Mouse (Mus musculus): ENCODE measurements at regions not wholly inside any gene's neighbourhood (a gene's known extent, or its start where the extent isn't known, plus 50 kb on each side); places are given as distances from the start of the nearest gene placed in this dataset.

DNA sequence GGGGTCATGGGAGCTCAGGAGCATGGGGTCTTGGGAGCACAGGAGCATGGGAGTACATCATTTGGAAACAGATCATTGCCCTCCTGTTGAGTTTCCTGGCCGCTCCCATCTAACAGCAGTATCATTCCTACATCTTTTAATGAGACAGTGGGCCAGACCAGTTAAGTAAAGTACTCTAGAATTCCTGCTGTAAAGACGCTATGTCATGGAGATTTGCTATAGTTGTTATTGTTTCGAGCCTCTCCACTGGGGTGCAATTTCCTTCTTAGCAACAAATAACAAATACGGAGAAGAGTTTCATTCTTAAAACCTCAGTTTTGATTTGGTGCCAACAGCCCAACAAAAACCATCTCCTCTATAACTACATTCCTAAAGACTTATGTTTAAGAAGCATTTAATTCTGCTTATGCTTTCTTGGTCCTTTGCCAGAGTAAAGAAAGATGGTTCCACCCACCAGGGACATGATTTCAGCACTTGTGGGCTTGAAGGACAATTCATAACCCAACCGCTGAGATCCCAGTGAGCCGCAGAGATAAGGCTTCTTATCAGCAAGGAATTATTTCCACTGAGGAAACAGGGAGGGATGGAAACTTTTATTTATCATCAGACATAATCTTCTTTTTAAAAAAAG, 367.6 kb downstream of the Prdm2 start:
- DNase-seq (ENCODE audit: extremely low spot score in 1 of 2, low spot score in 2 of 2): no peak
- no peak overlapping the region for H3K27ac ChIP-seq
- intact Hi-C loops (cut with DNase I): no loop called here
- no peak overlapping the region for H3K4me3 ChIP-seq
- no peak for TF ChIP-seq CTCF (IDR thresholded peaks at IDR 0.05)

DNA sequence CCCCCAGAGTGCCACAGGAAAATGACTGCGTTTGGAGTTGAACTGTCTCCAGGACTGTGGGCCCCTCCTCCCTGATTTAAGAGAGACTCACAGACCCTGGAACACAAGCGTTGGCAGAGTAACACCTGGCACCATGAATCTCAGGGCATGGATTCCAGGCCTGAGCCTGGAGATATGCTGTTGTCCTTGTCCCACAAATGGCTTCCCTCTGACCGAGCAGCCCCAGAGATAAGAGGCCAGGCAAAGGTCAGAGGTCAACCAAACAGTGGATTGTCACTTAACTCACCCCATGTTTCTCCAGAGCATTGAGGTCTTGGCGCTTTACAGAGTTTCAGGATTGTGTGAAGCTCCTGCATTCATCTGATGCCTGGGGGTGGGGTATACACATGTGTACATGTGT, 373.3 kb downstream of the Prdm2 start:
- Histone ChIP-seq H3K27ac (no peak overlapping the region), H3K4me3 (no peak overlapping the region)
- no peak for TF ChIP-seq CTCF (IDR thresholded peaks at IDR 0.05)
- no peak for DNase-seq (ENCODE audit: extremely low spot score in 1 of 2, low spot score in 2 of 2)
- intact Hi-C loops (cut with DNase I): no loop called here

- intact Hi-C loops (cut with DNase I): no loop called here
- no peak for TF ChIP-seq CTCF (IDR thresholded peaks at IDR 0.05)
- H3K27ac ChIP-seq: no peak overlapping the region
- H3K4me3 ChIP-seq: no peak overlapping the region
- DNase-seq (ENCODE audit: extremely low spot score in 1 of 2, low spot score in 2 of 2): no peak
These were observed 374.3 kb downstream of the Prdm2 start for GRCm38 (mm10) chr4:142838363-142838964.

GRCm38 (mm10) chr4:142837636-142838035, 375.2 kb downstream of the Prdm2 start:
- Histone ChIP-seq H3K4me3 (no peak overlapping the region), H3K27ac (no peak overlapping the region)
- intact Hi-C loops (cut with DNase I): no loop called here
- DNase-seq (ENCODE audit: extremely low spot score in 1 of 2, low spot score in 2 of 2): no peak
- TF ChIP-seq CTCF (IDR thresholded peaks at IDR 0.05): no peak

DNA sequence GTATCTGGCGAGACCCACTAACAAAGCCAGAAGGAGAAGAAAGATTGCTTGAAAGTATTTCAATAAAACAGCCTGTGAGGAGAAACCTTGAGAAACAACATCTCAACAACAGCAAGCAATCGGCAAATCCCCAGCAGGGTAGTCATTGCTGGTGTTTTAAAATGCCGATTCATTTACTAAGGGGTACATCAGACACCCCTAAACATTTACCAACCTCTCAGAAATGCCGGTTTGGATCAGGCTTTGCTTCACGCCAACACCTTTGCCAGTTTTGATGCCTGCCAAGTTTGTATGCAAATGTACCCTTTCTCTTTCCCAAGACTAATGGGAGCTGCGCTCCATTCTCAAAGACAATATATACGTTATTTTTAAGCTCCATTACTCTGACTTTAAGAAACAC, 383.1 kb downstream of the Prdm2 start:
- intact Hi-C loops (cut with DNase I): no loop called here
- no peak for TF ChIP-seq CTCF (IDR thresholded peaks at IDR 0.05)
- H3K4me3 ChIP-seq: no peak overlapping the region
- H3K27ac ChIP-seq: no peak overlapping the region
- no peak for DNase-seq (ENCODE audit: extremely low spot score in 1 of 2, low spot score in 2 of 2)

DNA sequence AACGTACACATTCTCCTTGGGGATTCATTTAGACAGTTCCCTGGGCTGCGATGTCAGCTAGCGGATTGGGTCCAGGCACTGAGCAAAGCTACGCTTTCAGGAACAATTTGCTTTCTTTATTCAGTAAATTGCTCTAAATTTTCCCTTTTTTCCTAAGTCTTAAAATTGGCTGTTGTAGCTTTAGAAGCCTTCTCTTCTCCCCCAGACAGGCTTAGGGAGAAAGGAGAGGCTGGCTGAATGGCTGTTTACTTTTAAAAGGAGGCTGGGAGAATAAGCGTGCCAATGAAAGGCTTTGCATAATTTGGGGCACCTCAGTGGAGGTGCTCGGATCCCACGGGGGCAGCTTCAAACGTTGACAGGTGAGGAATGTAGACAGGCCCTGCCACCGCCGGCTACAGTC, 383.8 kb downstream of the Prdm2 start:
- intact Hi-C loops (cut with DNase I): no loop called here
- no peak overlapping the region for H3K4me3 ChIP-seq
- no peak overlapping the region for H3K27ac ChIP-seq
- TF ChIP-seq CTCF (IDR thresholded peaks at IDR 0.05): no peak
- DNase-seq (ENCODE audit: extremely low spot score in 1 of 2, low spot score in 2 of 2): no peak

DNA sequence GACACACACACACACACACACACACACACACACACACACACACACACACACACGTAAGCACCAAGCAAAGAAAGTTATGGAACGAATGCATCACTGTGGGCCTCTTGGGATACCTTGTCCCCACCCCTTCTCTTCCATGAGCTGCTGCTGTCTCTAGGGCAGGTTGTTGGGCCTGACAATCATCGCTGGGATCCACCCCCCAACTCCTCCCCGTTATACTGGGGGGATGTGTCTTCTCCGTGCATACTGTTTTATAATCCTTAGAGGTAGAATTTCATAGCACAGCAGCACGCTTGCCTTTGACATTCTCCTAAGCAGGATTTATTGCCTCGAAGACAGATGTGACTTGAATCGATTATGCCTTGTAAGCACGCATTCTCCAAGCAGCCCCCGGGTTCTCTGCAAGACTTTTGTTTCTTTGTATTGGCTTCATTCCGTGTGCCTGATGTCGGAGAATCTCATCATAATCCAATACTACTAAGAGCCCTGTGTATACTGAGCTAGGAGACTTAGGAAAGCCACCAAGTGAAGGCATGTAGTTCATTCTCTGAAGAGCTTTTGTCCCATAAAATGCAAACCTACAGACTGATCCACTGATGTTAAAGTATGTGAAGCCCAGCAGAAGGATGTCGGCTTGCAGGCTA, 386.4 kb downstream of the Prdm2 start:
- Histone ChIP-seq H3K4me3 (no peak overlapping the region), H3K27ac (no peak overlapping the region)
- intact Hi-C loops (cut with DNase I): no loop called here
- TF ChIP-seq CTCF (IDR thresholded peaks at IDR 0.05): no peak
- DNase-seq (ENCODE audit: extremely low spot score in 1 of 2, low spot score in 2 of 2): peak in 1 of 2 experiments; percentile 25

GRCm38 (mm10) chr4:142825786-142826185, 387.0 kb downstream of the Prdm2 start:
- intact Hi-C loops (cut with DNase I): no loop called here
- TF ChIP-seq CTCF (IDR thresholded peaks at IDR 0.05): no peak
- H3K4me3 ChIP-seq: no peak overlapping the region
- H3K27ac ChIP-seq: no peak overlapping the region
- no peak for DNase-seq (ENCODE audit: extremely low spot score in 1 of 2, low spot score in 2 of 2)

DNA sequence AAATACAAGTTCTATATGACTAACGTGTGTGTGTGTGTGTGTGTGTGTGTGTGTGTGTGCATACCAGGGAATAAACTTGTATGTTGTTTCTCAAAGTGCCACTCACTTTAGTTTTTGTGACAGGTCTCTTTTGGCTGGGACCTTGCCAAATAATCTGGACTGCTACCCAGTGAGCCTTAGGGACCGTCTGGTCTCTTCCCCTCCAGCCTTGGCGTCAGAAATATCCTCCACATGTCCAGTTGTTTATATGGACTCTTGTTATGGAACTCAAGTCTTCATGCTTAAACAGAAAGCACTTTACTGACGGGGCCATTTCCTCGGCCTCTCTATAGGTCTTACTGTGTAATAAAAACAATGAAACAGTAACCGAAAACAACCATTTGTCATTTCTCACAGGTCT, 394.4 kb downstream of the Prdm2 start:
- TF ChIP-seq CTCF (IDR thresholded peaks at IDR 0.05): no peak
- Histone ChIP-seq H3K27ac (no peak overlapping the region), H3K4me3 (no peak overlapping the region)
- no peak for DNase-seq (ENCODE audit: extremely low spot score in 1 of 2, low spot score in 2 of 2)
- intact Hi-C loops (cut with DNase I): no loop called here

DNA sequence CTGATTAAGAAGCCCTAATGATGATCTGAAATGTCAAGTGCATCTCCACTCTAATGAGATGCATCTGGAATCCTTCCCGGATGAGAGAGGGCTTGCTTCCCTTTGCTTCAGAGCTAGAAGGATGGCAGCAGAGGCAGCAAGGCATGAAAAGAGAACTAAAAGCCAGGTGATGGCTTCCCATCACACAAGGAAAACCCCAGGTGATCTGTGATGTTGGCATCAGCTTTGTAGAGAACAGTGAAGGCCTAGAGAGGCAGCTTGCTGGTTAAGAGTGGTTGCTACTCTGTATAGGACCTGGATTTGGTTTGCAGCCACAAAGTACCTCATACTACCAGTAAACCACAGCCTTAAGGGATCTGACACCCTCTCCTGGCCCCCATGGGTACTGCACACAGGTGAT, 395.8 kb downstream of the Prdm2 start:
- peak; percentile 3; the same call in 1 of the 2 replicates for TF ChIP-seq CTCF (IDR thresholded peaks at IDR 0.05)
- no peak overlapping the region for H3K27ac ChIP-seq
- intact Hi-C loops (cut with DNase I): no loop called here
- DNase-seq (ENCODE audit: extremely low spot score in 1 of 2, low spot score in 2 of 2): no peak
- H3K4me3 ChIP-seq: no peak overlapping the region

GRCm38 (mm10) chr4:142803819-142804218, 409.0 kb downstream of the Prdm2 start:
- TF ChIP-seq CTCF (IDR thresholded peaks at IDR 0.05): no peak
- intact Hi-C loops (cut with DNase I): no loop called here
- DNase-seq (ENCODE audit: extremely low spot score in 1 of 2, low spot score in 2 of 2): no peak
- Histone ChIP-seq H3K27ac (no peak overlapping the region), H3K4me3 (no peak overlapping the region)

GRCm38 (mm10) chr4:142799291-142799690, 413.5 kb downstream of the Prdm2 start:
- no peak for DNase-seq (ENCODE audit: extremely low spot score in 1 of 2, low spot score in 2 of 2)
- intact Hi-C loops (cut with DNase I): no loop called here
- TF ChIP-seq CTCF (IDR thresholded peaks at IDR 0.05): no peak
- Histone ChIP-seq H3K4me3 (no peak overlapping the region), H3K27ac (no peak overlapping the region)

- H3K4me3 ChIP-seq: no peak overlapping the region
- intact Hi-C loops (cut with DNase I): no loop called here
- no peak for TF ChIP-seq CTCF (IDR thresholded peaks at IDR 0.05)
- H3K27ac ChIP-seq: no peak overlapping the region
- DNase-seq (ENCODE audit: extremely low spot score in 1 of 2, low spot score in 2 of 2): no peak
These were observed 414.0 kb downstream of the Prdm2 start for GRCm38 (mm10) chr4:142798834-142799233.

All from left cerebral cortex, adult 2 months (tissue).